Mouse (Mus musculus): ENCODE measurements at regions not wholly inside any gene's neighbourhood (a gene's known extent, or its start where the extent isn't known, plus 50 kb on each side); places are given as distances from the start of the nearest gene placed in this dataset.
A peak's percentile ranks its signal among the peaks of the same experiment; 100 is the strongest.

DNA sequence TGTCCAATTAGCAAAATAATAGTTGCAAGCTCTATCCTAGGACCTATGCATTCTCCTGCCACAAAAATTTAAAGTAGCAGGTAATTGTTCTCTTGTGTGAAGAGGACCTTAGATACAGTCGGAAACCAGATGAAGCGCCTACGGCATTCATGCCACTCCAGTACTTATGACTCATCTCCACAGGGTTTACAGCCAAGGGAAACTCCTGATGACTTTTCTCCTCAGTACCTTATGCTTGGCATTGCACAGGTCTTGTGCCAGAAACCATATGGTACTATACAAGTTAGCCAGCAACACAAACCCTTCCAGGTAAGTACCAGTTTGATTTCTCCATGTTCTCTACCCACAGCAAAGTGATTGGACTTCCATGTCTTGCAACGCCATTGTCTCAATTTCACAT lies 606.3 kb upstream of the Dmac1 start:
- DNase-seq, result no peak

GRCm38 (mm10) chr4:75869771-75870170 lies 591.7 kb upstream of the Dmac1 start:
- DNase-seq, result no peak

GRCm38 (mm10) chr4:75861076-75861475 lies 583.0 kb upstream of the Dmac1 start:
- no peak for DNase-seq

- DNase-seq, result no peak
Observed at GRCm38 (mm10) chr4:75857769-75858408, 579.8 kb upstream of the Dmac1 start.

DNA sequence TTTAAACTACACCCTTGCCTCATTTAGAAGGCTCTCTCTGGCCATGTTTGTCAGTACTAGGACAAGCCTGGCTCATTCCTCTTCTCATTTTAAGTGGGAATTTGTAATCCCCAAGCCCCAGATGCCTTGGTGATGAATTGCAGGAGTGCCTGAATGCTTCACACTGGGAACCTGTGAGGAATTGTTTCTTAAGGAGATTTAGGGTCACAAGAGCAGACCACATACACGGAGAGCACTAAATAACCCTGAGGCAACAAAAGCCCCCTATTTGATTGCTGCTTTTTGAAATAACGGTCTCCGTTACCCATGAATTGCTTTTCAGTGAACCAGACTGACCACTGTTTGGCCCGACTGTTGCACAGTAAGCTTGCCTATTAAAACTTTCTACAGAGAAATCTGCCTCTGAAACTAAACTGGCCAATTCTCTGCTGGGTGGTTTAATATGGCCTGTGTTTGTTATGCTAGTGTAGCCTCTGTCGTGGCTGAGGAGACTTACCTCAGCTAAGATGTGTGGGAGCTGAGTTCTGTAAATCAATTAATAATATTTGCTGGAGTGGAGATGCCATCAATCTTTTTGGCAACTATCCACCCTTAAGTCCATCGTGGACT lies 577.7 kb upstream of the Dmac1 start:
- DNase-seq, result no peak

DNA sequence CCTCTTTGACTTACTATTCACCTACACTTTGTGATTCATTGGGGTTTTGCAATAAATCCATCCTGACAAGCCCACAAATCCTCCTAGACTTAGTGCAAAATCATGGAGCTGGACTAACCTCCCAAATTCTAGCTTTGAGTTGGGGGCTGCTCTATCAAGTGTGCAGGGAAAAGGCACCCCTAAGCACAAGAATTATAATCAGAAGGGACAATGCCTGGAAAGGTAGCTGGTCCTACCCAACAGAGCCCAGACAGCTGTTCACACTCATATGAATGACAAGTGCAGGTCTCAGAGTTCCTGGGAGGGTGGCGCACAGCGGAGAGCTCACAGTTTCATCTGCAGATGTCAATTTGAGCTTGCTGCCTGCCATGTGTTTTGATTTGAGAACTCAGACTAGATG lies 572.2 kb upstream of the Dmac1 start:
- DNase-seq, result no peak

- no peak for DNase-seq
Observed at GRCm38 (mm10) chr4:75847675-75848385, 569.7 kb upstream of the Dmac1 start.

DNA sequence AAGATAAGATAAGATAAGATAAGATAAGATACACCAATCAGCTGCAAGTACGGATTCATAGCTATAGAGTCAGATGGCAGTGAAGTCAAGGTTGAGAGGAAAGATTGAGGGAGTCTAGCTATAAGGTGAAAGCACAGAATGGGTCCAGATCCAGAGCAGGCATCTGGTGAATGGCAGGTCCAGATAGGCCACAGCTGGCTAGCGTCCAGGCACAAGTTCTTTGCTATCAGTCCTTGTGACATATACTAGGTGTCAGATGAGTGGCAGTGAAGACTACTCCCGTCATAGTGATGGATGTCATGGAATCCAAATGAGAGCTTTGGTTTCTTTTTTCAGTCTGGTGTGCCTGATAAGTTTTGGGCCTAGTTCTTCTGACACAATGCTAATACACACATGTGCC lies 566.9 kb upstream of the Dmac1 start:
- no peak for DNase-seq

DNA sequence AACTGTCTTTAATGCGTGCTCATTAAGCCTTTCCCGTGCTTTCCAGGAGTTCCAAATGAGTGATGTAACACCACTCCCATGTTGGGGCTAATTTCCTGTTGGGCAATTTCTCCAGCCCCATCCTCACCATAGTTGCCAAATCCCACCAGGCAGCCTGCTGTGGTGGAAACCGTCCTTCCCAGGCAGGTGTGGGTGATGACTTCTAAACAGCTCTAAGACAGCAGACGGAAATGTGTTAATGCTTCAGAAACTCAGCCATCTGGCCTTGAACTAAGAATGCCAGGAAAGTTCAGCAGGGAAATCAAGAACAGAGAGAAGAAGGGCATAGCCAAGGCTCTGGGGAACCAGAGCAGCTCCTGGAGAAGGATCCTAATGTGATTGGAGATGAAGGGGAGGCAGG lies 560.5 kb upstream of the Dmac1 start:
- no peak for DNase-seq

DNA sequence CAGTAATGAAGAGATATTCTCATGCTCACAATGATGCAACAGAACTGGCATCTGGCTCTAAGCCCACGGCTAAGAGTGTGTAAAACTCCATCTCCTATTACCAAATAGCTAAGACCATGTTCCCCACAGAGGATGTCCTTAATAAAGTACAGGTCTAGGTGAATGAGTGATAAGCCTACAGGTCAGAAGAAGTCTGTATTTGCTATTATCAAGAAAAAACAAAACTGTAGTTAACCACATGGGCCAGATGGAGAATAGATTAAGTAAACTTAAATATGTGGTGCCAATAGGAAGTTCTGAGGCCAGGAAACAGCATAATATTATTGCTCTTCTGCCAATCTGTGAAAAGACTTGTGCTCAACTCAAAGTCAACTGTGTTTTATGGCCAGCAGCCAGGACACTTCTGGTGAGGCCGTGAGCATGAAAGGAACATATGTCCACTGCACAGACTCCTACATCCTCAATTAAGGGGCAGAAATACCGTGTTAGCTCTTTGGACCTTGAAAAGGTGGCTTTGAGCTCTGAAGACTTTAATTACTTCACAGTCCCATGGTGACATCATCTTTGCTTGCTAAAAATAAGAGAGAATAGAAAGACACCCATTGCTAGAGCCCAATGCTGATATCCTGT lies 549.1 kb upstream of the Dmac1 start:
- no peak for DNase-seq

DNA sequence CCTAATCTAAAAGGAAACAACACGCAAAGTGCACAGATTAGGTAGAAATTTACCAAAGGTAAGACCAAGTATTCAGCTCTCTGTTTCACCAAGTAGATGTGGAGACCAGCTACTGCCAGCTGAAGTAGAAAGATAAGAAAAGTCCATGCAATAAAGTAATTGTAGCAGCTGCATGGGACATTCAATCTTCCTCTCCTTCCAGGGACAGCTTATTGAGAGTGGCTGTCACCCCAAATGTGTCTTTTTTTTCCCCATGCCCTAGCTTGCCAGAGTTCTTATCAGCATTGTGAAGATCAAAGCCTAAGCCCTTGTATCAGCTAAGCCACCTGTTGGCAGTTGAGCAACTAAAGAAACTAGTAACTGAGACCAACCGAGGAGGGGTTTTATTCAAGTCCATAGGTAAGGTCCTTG lies 541.1 kb upstream of the Dmac1 start:
- DNase-seq, result peak; percentile 5

GRCm38 (mm10) chr4:75816026-75816425 lies 537.9 kb upstream of the Dmac1 start:
- no peak for DNase-seq

GRCm38 (mm10) chr4:75812266-75812665 lies 534.2 kb upstream of the Dmac1 start:
- DNase-seq, result no peak

DNA sequence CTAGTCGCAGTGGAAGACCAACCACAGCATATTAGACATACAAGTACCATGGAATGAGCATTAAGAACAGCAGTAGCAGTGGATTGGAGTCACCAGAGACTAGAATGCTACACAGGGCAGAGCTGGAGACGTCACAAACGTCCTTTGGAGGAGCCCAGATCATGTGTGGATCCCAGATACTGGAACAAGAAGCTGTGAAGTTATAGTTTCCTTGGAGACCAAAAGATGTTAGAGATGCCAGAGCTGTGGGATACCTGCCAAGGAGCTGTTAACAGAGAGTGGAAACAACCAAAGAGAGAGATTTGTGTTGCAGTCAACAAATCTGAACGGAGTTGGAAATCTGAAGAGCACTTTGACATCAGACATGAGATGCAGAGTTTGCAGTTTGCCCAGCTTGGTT lies 523.8 kb upstream of the Dmac1 start:
- no peak for DNase-seq

DNA sequence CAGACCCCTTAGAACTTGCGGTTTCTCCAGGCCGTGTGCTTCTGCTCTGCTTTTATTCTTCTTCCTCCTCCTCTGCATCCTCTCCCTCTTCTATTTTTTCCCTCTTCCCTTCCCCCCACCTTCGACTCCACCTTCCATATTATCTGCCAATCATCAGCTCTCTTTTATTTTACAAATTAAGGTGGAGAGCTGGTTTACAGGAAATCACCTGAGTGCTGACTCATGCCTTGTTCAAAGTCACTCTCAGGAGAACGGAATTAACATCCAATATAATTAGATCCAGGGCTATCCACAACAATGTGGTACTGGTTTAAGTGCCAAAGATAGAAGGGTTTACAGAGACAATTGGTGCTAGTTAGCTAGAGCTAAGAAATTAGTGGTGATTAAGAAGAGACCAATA lies 523.1 kb upstream of the Dmac1 start:
- DNase-seq, result no peak

- no peak for DNase-seq
Observed at GRCm38 (mm10) chr4:75791789-75792188, 513.7 kb upstream of the Dmac1 start.

GRCm38 (mm10) chr4:75790920-75791589 lies 513.0 kb upstream of the Dmac1 start:
- no peak for DNase-seq

DNA sequence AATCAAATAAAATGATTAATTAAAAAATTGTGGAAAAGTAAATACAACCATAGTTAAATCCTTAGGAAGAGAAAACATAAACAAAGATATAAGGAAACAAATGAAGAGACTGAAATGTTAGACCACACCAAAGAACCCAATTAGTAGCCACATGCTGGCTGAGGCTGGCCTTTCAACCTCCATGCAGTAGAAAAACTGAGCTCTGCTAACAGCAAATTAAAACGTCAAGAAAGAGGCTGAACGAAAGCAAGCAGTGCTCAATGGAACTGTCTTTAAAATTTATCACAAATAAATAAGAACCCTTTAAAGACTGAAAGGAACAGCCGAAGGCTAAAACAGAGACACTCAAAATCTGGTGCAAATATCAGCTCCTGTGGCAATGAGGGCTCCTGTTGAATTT lies 509.3 kb upstream of the Dmac1 start:
- DNase-seq, result no peak

DNA sequence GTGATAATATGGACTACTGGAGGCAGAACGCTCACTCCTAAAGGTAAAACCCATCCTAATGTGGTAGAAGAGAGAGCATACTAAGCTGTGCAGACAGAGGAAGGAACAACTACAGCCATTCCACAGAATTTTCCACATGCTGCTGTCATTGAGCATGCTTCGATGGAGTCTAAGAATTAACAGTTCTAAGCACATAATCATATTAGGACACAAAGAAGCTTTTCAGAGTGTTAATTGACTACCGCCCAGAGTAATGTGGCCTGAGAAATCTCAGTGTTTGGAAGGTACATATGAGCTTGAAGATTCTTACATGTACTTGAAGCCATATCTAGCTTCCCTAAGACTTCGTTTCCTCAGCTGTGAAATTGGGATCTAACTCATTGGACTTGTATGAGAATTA lies 508.3 kb upstream of the Dmac1 start:
- no peak for DNase-seq

DNA sequence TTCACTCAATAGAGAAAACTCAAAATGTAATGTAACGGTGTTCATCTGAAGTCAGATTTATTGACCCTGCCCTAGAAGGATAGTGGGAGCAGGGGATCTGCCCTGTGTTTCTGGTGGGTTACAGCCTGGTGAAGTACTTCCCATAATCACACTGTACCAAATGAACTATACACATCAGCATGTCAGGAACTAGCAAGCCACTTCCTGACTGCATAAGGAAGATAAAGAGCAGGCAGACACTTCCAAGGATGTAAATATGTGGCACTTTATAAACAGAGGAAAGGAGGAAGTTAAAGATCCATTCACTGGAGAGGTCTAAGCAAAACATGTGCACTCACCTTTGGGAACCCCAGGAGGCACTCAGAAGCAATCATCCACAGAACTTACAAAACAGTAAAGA lies 501.4 kb upstream of the Dmac1 start:
- DNase-seq, result no peak

GRCm38 (mm10) chr4:75764141-75764540 lies 486.0 kb upstream of the Dmac1 start:
- DNase-seq, result no peak

GRCm38 (mm10) chr4:75744605-75745004 lies 466.5 kb upstream of the Dmac1 start:
- no peak for DNase-seq

DNA sequence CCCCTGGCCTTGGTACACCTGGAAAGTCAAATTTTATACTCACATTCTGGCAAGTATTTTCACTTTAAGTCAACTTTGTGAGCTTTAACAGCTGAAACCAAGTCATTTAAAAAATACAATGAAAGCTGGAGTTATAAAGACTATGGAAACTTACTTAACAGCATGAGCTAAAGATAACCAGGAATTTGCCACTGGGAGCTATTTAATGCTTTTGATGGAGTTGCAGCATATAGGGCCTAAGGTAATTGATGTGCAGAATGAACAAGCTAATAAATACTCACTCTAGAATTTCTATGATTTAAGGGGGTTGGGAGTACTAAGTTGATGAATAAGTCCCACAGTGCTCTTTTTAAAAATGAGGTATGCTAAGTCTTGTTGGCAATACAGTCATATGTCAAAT lies 463.5 kb upstream of the Dmac1 start:
- DNase-seq, result no peak

All from liver (tissue).